Mouse (Mus musculus) ES-Bruce4 (cell line): ENCODE results near the gene Stat3.

ENCODE experiments used
- CTCF ChIP-seq: IDR thresholded peaks from one replicate; pipeline ENCODE4 v1.8.1; 2011; ENCODE audit warnings: low read depth, low read length
- POLR2A ChIP-seq: IDR thresholded peaks from one replicate; pipeline ENCODE4 v1.8.1; 2011; ENCODE audit warnings: low read length; ENCODE audit not compliant: insufficient read depth

- TF ChIP-seq CTCF (no peak), POLR2A (no peak)
Measured at GRCm38 (mm10) chr11:100946862-100947261, 7.5 kb upstream of the Stat3 start.
